In the genomic region with DNA sequence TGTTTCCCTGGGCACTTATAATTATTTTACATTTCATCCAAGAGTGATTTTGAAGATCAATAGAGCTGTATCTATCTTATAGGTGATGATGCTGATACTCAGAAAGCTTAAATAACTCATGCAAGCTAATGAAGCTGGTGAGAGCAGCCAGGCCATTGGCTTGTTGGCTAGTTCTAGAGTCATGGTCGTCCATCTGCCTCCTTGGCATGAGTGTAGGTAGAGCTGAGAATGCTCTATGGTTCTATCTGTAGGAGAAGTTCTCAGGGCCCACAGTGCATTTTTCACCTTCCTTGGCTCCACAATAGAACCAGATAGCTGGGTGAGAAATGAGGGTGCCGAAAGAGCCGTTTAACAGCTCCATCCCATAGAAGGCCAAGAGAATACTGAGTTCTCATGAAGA, we compare ENCODE assay signal across 12 mouse cellular contexts.
DNase-seq lines count a peak whose midpoint lies in the region.
"Had no signal": no experiment of that assay in that cellular context is flagged by ENCODE, and none has a peak within 500 bp of the region (broad histone marks: within the 10 kb centered on the region; RNA-seq: fewer than 3 reads in every experiment).

No protein-coding gene starts in this region.

- DNase-seq in cerebellum, adult 9-10 months, result peak; percentile 12
- DNase-seq in cerebellum, adult 11-12 months, result no peak
- DNase-seq in cerebellum, postnatal 14 days, result peak; percentile 42 to 64
- DNase-seq in cerebellum, adult 11 months, result no peak
- DNase-seq in heart, adult 11 months, result peak; percentile 64
- DNase-seq in heart, adult 9 months (ENCODE audit: low spot score in 2 of 2), result no peak
- peak; percentile 17 to 20 for DNase-seq in cerebellum, postnatal 36 days
- no peak for DNase-seq in kidney, adult 8-10 months
- DNase-seq: adrenal gland, adult 2 months; adrenal gland, postnatal 10 days; adrenal gland, postnatal 25 days; embryo, embryonic 11 days had no signal

Comparison
In these comparisons a context has a peak if more than half of its experiments do, and no peak if none do; other contexts are left out.
1. DNase-seq: peak in cerebellum, adult 9-10 months (single experiment), cerebellum, postnatal 14 days (2 of 2), heart, adult 11 months (single experiment) and cerebellum, postnatal 36 days (2 of 2); none in cerebellum, adult 11-12 months (single experiment), cerebellum, adult 11 months (single experiment), heart, adult 9 months (0 of 2) and kidney, adult 8-10 months (0 of 2).